Mouse (Mus musculus): ENCODE results near the gene Hist1h2an. TPM values are rescaled to one million over a fixed set of nuclear protein-coding genes. Genes with fewer than 3 reads are reported as not detected.

The Hist1h2an gene
- total and polyA plus RNA-seq, 3 experiments = not detected

DNA sequence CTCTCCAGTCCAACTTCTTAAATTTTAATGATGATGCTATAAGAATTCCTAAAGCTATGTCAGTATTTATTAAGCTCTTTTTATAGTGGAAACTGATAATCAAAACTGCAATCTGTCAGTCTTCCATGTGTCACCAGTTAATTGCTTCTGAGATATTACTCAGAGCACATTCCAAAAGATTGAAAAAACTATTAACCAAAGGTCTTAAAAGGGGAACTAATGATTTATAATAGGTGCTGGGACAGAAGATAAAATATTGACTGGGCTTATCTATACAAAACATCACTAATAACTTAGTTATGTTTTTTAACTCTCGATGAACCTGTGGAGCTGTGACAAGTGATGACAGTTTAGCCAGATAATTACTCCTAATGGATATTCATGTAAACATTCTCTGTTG, 42.0 kb downstream of the Hist1h2an start:
- no peak overlapping the region for H3K27ac ChIP-seq
- no peaks in the 10 kb centered on the region; the same call in 1 of the 2 replicates for H3K4me1 ChIP-seq (ENCODE audit: control insufficient read depth, insufficient read depth, low read length)
- no peak for DNase-seq
- H3K27me3 ChIP-seq (ENCODE audit: control insufficient read depth, insufficient read depth, low read length) = no peaks in the 10 kb centered on the region
- H3K36me3 ChIP-seq (ENCODE audit: control insufficient read depth, insufficient read depth, low read length) = peaks cover 2% of the 10 kb centered on the region; the same call in 1 of the 2 replicates
- WGBS = 79% methylated on average over 1 of the region's 1 CpGs
- no peak overlapping the region for H3K4me3 ChIP-seq
- TF ChIP-seq POLR2A (IDR thresholded peaks at IDR 0.05; ENCODE audit: insufficient read depth, low read depth, low read length) (no peak), CTCF (IDR thresholded peaks at IDR 0.05) (no peak), EP300 (IDR thresholded peaks at IDR 0.05; ENCODE audit: insufficient read depth, low read depth, low read length) (no peak)
- H3K9ac ChIP-seq (ENCODE audit: low read depth, low read length) = no peak overlapping the region
- intact Hi-C loops (cut with DNase I) = no loop called here
- H3K79me2 ChIP-seq (replicated peaks; ENCODE audit: control insufficient read depth, insufficient read depth, low read length) = no peaks in the 10 kb centered on the region

Small RNA genes within 50 kb of the gene (microRNA-seq; reads per million reads assigned to microRNA genes)
- gene Gm19658 (0 reads per million in 2 experiments), gene Gm44346 (0 reads per million in 2 experiments), gene Gm44454 (0 reads per million in 2 experiments), gene Gm44466 (0 reads per million in 2 experiments)

Other genes with a start within 250 kb of the Hist1h2an start
- gene Olfr1366, start 244.4 kb downstream of the Hist1h2an start, total RNA-seq (2021) = not detected
- not detected in 2 replicates for gene Olfr1366, start 244.4 kb downstream of the Hist1h2an start, polyA plus RNA-seq (2012; rRNA removed)
- gene Olfr1535, start 227.3 kb downstream of the Hist1h2an start, total RNA-seq (2021) = not detected
- not detected in 2 replicates for gene Olfr1535, start 227.3 kb downstream of the Hist1h2an start, polyA plus RNA-seq (2012; rRNA removed)
- gene Olfr1364, start 205.5 kb downstream of the Hist1h2an start, total RNA-seq (2021) = not detected
- gene Olfr1364, start 205.5 kb downstream of the Hist1h2an start, polyA plus RNA-seq (2012; rRNA removed) = not detected in 2 replicates
- not detected for gene Olfr1362, start 173.2 kb downstream of the Hist1h2an start, total RNA-seq (2021)
- gene Olfr1362, start 173.2 kb downstream of the Hist1h2an start, polyA plus RNA-seq (2012; rRNA removed) = not detected in 2 replicates
- gene Olfr11, start 144.7 kb downstream of the Hist1h2an start, total RNA-seq (2021) = not detected
- not detected in 2 replicates for gene Olfr11, start 144.7 kb downstream of the Hist1h2an start, polyA plus RNA-seq (2012; rRNA removed)
- gene Olfr1361, start 123.8 kb downstream of the Hist1h2an start, total RNA-seq (2021) = not detected
- gene Olfr1361, start 123.8 kb downstream of the Hist1h2an start, polyA plus RNA-seq (2012; rRNA removed) = not detected in 2 replicates
- not detected for gene Olfr1360, start 109.8 kb downstream of the Hist1h2an start, total RNA-seq (2021)
- gene Olfr1360, start 109.8 kb downstream of the Hist1h2an start, polyA plus RNA-seq (2012; rRNA removed) = not detected in 2 replicates
- not detected for gene Olfr1359, start 89.1 kb downstream of the Hist1h2an start, total RNA-seq (2021)
- not detected in 2 replicates for gene Olfr1359, start 89.1 kb downstream of the Hist1h2an start, polyA plus RNA-seq (2012; rRNA removed)
- 10 to 100 TPM; 10.5 to 12.9 TPM for gene Hist1h2bl, start 71.1 kb downstream of the Hist1h2an start, total RNA-seq (2021)
- gene Hist1h2bl, start 71.1 kb downstream of the Hist1h2an start, polyA plus RNA-seq (2012; rRNA removed) = not detected in 2 replicates
- gene Hist1h2ai, start 70.8 kb downstream of the Hist1h2an start, total RNA-seq (2021) = 1 to 10 TPM; 3.5 to 9.1 TPM
- 1.6 TPM in 1 of 2 replicates, not detected in the other for gene Hist1h2ai, start 70.8 kb downstream of the Hist1h2an start, polyA plus RNA-seq (2012; rRNA removed)
- 1 to 10 TPM; 5.5 to 9.1 TPM for gene Hist1h3h, start 69.6 kb downstream of the Hist1h2an start, total RNA-seq (2021)
- not detected in 2 replicates for gene Hist1h3h, start 69.6 kb downstream of the Hist1h2an start, polyA plus RNA-seq (2012; rRNA removed)
- 1 to 10 TPM in 1 of 2 experiments, under 1 TPM in 1; 0.78 to 2.8 TPM for gene Hist1h2bm, start 65.2 kb downstream of the Hist1h2an start, total RNA-seq (2021)
- gene Hist1h2bm, start 65.2 kb downstream of the Hist1h2an start, polyA plus RNA-seq (2012; rRNA removed) = 0.27 TPM in 1 of 2 replicates, not detected in the other
- 1 to 10 TPM; 1.8 to 3.2 TPM for gene Hist1h4j, start 52.2 kb downstream of the Hist1h2an start, total RNA-seq (2021)
- 0.73 TPM in 1 of 2 replicates, not detected in the other for gene Hist1h4j, start 52.2 kb downstream of the Hist1h2an start, polyA plus RNA-seq (2012; rRNA removed)
- gene Hist1h4k, start 36.7 kb downstream of the Hist1h2an start, total RNA-seq (2021) = 10 to 100 TPM; 24.6 to 31.5 TPM
- gene Hist1h4k, start 36.7 kb downstream of the Hist1h2an start, polyA plus RNA-seq (2012; rRNA removed) = 4.9 TPM in 1 of 2 replicates, not detected in the other
- gene Hist1h2ak, start 33.4 kb downstream of the Hist1h2an start, total RNA-seq (2021) = 1 to 10 TPM; 1.3 to 4.2 TPM
- gene Hist1h2ak, start 33.4 kb downstream of the Hist1h2an start, polyA plus RNA-seq (2012; rRNA removed) = 0.62 TPM in 1 of 2 replicates, not detected in the other
- gene Hist1h2bn, start 33.1 kb downstream of the Hist1h2an start, total RNA-seq (2021) = 1 to 10 TPM; 2.6 to 6.9 TPM
- gene Hist1h2bn, start 33.1 kb downstream of the Hist1h2an start, polyA plus RNA-seq (2012; rRNA removed) = 1.6 and 1.9 TPM in 2 replicates
- gene Hist1h1b, start 6.6 kb downstream of the Hist1h2an start, total RNA-seq (2021) = 1 to 10 TPM; 2.3 to 2.5 TPM
- gene Hist1h1b, start 6.6 kb downstream of the Hist1h2an start, polyA plus RNA-seq (2012; rRNA removed) = not detected in 2 replicates
- gene Hist1h3i, start 3.8 kb downstream of the Hist1h2an start, total RNA-seq (2021) = 10 to 100 TPM in 1 of 2 experiments, 1 to 10 TPM in 1; 9.1 to 13.1 TPM
- gene Hist1h3i, start 3.8 kb downstream of the Hist1h2an start, polyA plus RNA-seq (2012; rRNA removed) = 1.1 and 1.7 TPM in 2 replicates
- gene Hist1h2bp, start 243 bp upstream of the Hist1h2an start, total RNA-seq (2021) = 1 to 10 TPM; 1.9 to 2.3 TPM
- gene Hist1h2bp, start 243 bp upstream of the Hist1h2an start, polyA plus RNA-seq (2012; rRNA removed) = not detected in 2 replicates
- gene Hist1h2bq, start 23.0 kb upstream of the Hist1h2an start, total RNA-seq (2021) = 10 to 100 TPM; 24.4 to 26.4 TPM
- 3.5 and 12.7 TPM in 2 replicates for gene Hist1h2bq, start 23.0 kb upstream of the Hist1h2an start, polyA plus RNA-seq (2012; rRNA removed)
- 1 to 10 TPM in 1 of 2 experiments, not detected in 1; 7.1 TPM for gene Hist1h2ao, start 23.2 kb upstream of the Hist1h2an start, total RNA-seq (2021)
- gene Hist1h2ao, start 23.2 kb upstream of the Hist1h2an start, polyA plus RNA-seq (2012; rRNA removed) = not detected in 2 replicates
- gene Hist1h4m, start 24.5 kb upstream of the Hist1h2an start, total RNA-seq (2021) = 10 to 100 TPM; 42.6 to 56.8 TPM
- gene Hist1h4m, start 24.5 kb upstream of the Hist1h2an start, polyA plus RNA-seq (2012; rRNA removed) = 1.6 TPM in 1 of 2 replicates, not detected in the other
- 1 to 10 TPM; 3.7 to 4.9 TPM for gene Hist1h4n, start 45.0 kb upstream of the Hist1h2an start, total RNA-seq (2021)
- 1.7 and 4.4 TPM in 2 replicates for gene Hist1h4n, start 45.0 kb upstream of the Hist1h2an start, polyA plus RNA-seq (2012; rRNA removed)
- 1 to 10 TPM; 2.8 to 9.6 TPM for gene Hist1h2ap, start 46.3 kb upstream of the Hist1h2an start, total RNA-seq (2021)
- gene Hist1h2ap, start 46.3 kb upstream of the Hist1h2an start, polyA plus RNA-seq (2012; rRNA removed) = 1.1 and 3.4 TPM in 2 replicates
- gene Hist1h2br, start 46.5 kb upstream of the Hist1h2an start, total RNA-seq (2021) = 10 to 100 TPM; 24.3 to 26.7 TPM
- 3.5 and 12.7 TPM in 2 replicates for gene Hist1h2br, start 46.5 kb upstream of the Hist1h2an start, polyA plus RNA-seq (2012; rRNA removed)
- gene Zfp184, start 157.9 kb upstream of the Hist1h2an start, total RNA-seq (2021) = under 1 TPM; 0.70 to 0.73 TPM
- gene Zfp184, start 157.9 kb upstream of the Hist1h2an start, polyA plus RNA-seq (2012; rRNA removed) = 0.35 and 0.43 TPM in 2 replicates
- not detected for gene Pom121l2, start 194.0 kb upstream of the Hist1h2an start, total RNA-seq (2021)
- 0.06 TPM in 2 replicates for gene Pom121l2, start 194.0 kb upstream of the Hist1h2an start, polyA plus RNA-seq (2012; rRNA removed)
- not detected for gene Prss16, start 222.5 kb upstream of the Hist1h2an start, total RNA-seq (2021)
- gene Prss16, start 222.5 kb upstream of the Hist1h2an start, polyA plus RNA-seq (2012; rRNA removed) = 0.23 TPM in 1 of 2 replicates, not detected in the other
- 1 to 10 TPM; 8.1 to 10.0 TPM for gene Hist1h2ah, start 248.3 kb upstream of the Hist1h2an start, total RNA-seq (2021)
- 1.1 TPM in 1 of 2 replicates, not detected in the other for gene Hist1h2ah, start 248.3 kb upstream of the Hist1h2an start, polyA plus RNA-seq (2012; rRNA removed)
- 10 to 100 TPM in 1 of 2 experiments, 1 to 10 TPM in 1; 7.3 to 10.0 TPM for gene Hist1h2bk, start 248.7 kb upstream of the Hist1h2an start, total RNA-seq (2021)
- gene Hist1h2bk, start 248.7 kb upstream of the Hist1h2an start, polyA plus RNA-seq (2012; rRNA removed) = not detected in 2 replicates

Measured in heart, adult 2 months (tissue).